Mouse (Mus musculus) heart, adult 2 months (tissue): ENCODE data around the gene Rnaseh2a.

Experiments
- CTCF ChIP-seq: fragments of 200-600 bp; IDR thresholded peaks from 2 replicates; pipeline ENCODE4 v1.8.1; 2022; ENCODE audit warnings: antibody characterized with exemption, mild to moderate bottlenecking, moderate library complexity
- POLR2A ChIP-seq: fragments of 200-500 bp; IDR thresholded peaks from 2 replicates; pipeline ENCODE4 v1.6.1; 2011; ENCODE audit warnings: mild to moderate bottlenecking, low read depth, low read length, control low read depth; ENCODE audit not compliant: insufficient read depth

DNA sequence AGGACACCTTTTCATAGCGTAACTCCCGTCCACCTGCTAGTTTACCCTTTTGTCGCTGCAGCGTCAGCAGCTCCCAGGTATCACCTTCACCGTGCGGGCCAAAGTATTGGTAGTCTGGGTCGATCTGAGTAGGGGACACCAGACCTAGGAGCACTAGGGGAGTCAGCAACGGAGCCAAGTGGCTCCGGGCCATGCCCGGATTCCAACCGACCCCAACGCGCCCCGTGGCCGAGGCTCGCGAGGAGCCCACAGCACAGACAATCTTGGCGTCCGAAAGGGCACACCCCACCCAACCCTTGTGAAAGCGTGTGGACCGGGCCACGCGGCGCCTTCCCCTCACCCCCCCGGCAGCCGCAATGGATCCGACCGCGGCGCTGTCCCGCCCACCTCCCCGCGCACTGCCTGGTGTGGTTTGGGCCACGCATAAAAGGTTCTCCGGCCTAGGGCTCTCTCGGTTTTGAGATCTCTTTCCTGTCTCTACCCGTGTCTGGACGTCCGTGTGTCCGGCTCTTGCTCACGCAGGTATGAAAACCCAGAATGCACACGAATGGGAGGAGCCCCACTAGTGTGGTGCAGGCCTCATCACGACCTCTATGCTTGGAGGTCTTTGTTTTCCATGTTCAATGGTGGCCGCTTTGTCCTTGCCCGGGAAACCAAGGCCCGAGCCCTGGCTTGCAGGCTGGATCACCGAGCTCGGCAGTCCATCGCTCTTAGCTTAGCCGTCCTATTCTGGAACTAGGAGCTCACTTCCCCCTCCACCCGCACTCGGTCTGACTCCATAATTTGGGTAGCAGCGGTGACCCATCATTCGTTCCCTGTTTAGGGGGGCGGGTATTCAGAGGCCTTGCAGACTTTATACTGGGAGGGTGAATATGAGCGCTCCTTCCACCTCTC lies at the start of gene Rnaseh2a, which contains the start of the genes Gm49661 and Prdx2:
- no peak for TF ChIP-seq CTCF
- peak; percentile 96 for TF ChIP-seq POLR2A
